Mouse (Mus musculus): ENCODE data around the gene Tex46. TPM values are rescaled to one million over a fixed set of nuclear protein-coding genes. Genes with fewer than 3 reads are reported as not detected.

The Tex46 gene
- not detected for total RNA-seq (2021)
- long read RNA-seq, experiment 1 = 0 reads
- long read RNA-seq, experiment 2 = 0 reads

- no peak for DNase-seq
- no peak within 1 kb of the TSS for H3K27ac ChIP-seq
- no peak for TF ChIP-seq CTCF (IDR thresholded peaks at IDR 0.05)
- no peak within 1 kb of the TSS for H3K4me3 ChIP-seq
- intact Hi-C loops (cut with DNase I) = no loop called here
Measured at GRCm38 (mm10) chr4:136610387-136610856, at the start of gene Tex46. TSS of gene Tex46 (plus strand) at chr4:136610437.

- H3K4me3 ChIP-seq = no peak overlapping the region
- no peak for DNase-seq
- no peak for TF ChIP-seq CTCF (IDR thresholded peaks at IDR 0.05)
- intact Hi-C loops (cut with DNase I) = no loop called here
- no peak overlapping the region for H3K27ac ChIP-seq
Measured at GRCm38 (mm10) chr4:136562755-136563154, 47.5 kb upstream of the Tex46 start.

- TF ChIP-seq CTCF (IDR thresholded peaks at IDR 0.05) = peak; percentile 34
- intact Hi-C loops (cut with DNase I) = no loop called here
- Histone ChIP-seq H3K27ac (no peak overlapping the region), H3K4me3 (no peak overlapping the region)
- DNase-seq = no peak
Measured at GRCm38 (mm10) chr4:136568629-136569028, 41.6 kb upstream of the Tex46 start.

GRCm38 (mm10) chr4:136569998-136570397, 40.2 kb upstream of the Tex46 start:
- no peak overlapping the region for H3K27ac ChIP-seq
- no peak for TF ChIP-seq CTCF (IDR thresholded peaks at IDR 0.05)
- no peak for DNase-seq
- intact Hi-C loops (cut with DNase I) = no loop called here
- no peak overlapping the region for H3K4me3 ChIP-seq

- Histone ChIP-seq H3K27ac (no peak overlapping the region), H3K4me3 (no peak overlapping the region)
- intact Hi-C loops (cut with DNase I) = no loop called here
- no peak for TF ChIP-seq CTCF (IDR thresholded peaks at IDR 0.05)
- DNase-seq = no peak
Measured at GRCm38 (mm10) chr4:136581885-136582284, 28.4 kb upstream of the Tex46 start.

GRCm38 (mm10) chr4:136587221-136587827, 22.9 kb upstream of the Tex46 start:
- intact Hi-C loops (cut with DNase I) = no loop called here
- H3K4me3 ChIP-seq = no peak overlapping the region
- TF ChIP-seq CTCF (IDR thresholded peaks at IDR 0.05) = no peak
- no peak overlapping the region for H3K27ac ChIP-seq
- DNase-seq = no peak

- no peak for DNase-seq
- Histone ChIP-seq H3K27ac (no peak overlapping the region), H3K4me3 (no peak overlapping the region)
- no peak for TF ChIP-seq CTCF (IDR thresholded peaks at IDR 0.05)
- intact Hi-C loops (cut with DNase I) = no loop called here
Measured at GRCm38 (mm10) chr4:136588003-136588402, 22.2 kb upstream of the Tex46 start.

GRCm38 (mm10) chr4:136592111-136592510, 18.1 kb upstream of the Tex46 start:
- DNase-seq = no peak
- Histone ChIP-seq H3K4me3 (no peak overlapping the region), H3K27ac (no peak overlapping the region)
- intact Hi-C loops (cut with DNase I) = no loop called here
- no peak for TF ChIP-seq CTCF (IDR thresholded peaks at IDR 0.05)

GRCm38 (mm10) chr4:136594006-136594405, 16.2 kb upstream of the Tex46 start:
- intact Hi-C loops (cut with DNase I) = no loop called here
- Histone ChIP-seq H3K27ac (no peak overlapping the region), H3K4me3 (no peak overlapping the region)
- DNase-seq = no peak
- TF ChIP-seq CTCF (IDR thresholded peaks at IDR 0.05) = no peak

- intact Hi-C loops (cut with DNase I) = no loop called here
- H3K4me3 ChIP-seq = no peak overlapping the region
Measured at GRCm38 (mm10) chr4:136595221-136595620, 15.0 kb upstream of the Tex46 start.

GRCm38 (mm10) chr4:136598268-136598876, 11.9 kb upstream of the Tex46 start:
- TF ChIP-seq CTCF (IDR thresholded peaks at IDR 0.05) = no peak
- DNase-seq = no peak
- Histone ChIP-seq H3K4me3 (no peak overlapping the region), H3K27ac (no peak overlapping the region)
- intact Hi-C loops (cut with DNase I) = no loop called here

More at GRCm38 (mm10) chr4:136595221-136595620, 15.0 kb upstream of the Tex46 start:
- no peak for TF ChIP-seq CTCF (IDR thresholded peaks at IDR 0.05)
- no peak for DNase-seq
- H3K27ac ChIP-seq = no peak overlapping the region

- DNase-seq = no peak
Measured at GRCm38 (mm10) chr4:136599869-136600268, 10.4 kb upstream of the Tex46 start.

GRCm38 (mm10) chr4:136600536-136600935, 9.7 kb upstream of the Tex46 start:
- TF ChIP-seq CTCF (IDR thresholded peaks at IDR 0.05) = no peak
- Histone ChIP-seq H3K27ac (no peak overlapping the region), H3K4me3 (peak overlapping the region; percentile 99; the same call in 1 of the 2 replicates)
- no peak for DNase-seq
- intact Hi-C loops (cut with DNase I) = loop anchor here (5.0 kb wide), 1 partner anchor 143 kb away; no protein-coding TSS in a partner anchor

More at GRCm38 (mm10) chr4:136599869-136600268, 10.4 kb upstream of the Tex46 start:
- Histone ChIP-seq H3K27ac (no peak overlapping the region), H3K4me3 (no peak overlapping the region)
- no peak; the same call in 1 of the 2 replicates for TF ChIP-seq CTCF (IDR thresholded peaks at IDR 0.05)
- intact Hi-C loops (cut with DNase I) = loop anchor here (5.0 kb wide), 1 partner anchor 143 kb away; no protein-coding TSS in a partner anchor
